Mouse (Mus musculus): ENCODE results near the gene Thrb. TPM values are rescaled to one million over a fixed set of nuclear protein-coding genes. Genes with fewer than 3 reads are reported as not detected.
A peak's percentile ranks its signal among the peaks of the same experiment; 100 is the strongest.

Thrb gene
- polyA plus RNA-seq, 1 experiment from 2014 or later: 0.74 TPM

DNA sequence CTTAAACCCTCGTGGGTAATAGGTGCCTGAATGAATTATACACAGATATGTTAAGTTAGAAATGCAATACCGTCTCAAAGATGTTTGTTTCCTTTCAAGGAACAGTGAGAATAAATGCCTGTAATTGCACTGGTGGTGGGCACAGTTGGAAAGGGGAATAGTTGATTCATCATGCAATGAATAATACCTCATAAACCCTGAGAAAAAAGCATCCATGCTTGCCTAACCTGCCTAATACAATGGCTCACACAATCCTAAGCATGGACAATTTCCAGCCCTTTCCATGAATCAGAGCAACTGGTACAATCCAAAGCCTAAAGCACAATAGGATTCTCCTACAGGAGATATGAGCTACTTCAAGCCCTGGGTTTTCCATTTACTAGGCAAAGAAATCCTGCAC is 299.8 kb downstream of the Thrb start:
- DNase-seq (ENCODE audit: extremely low spot score, low spot score): no peak
- Histone ChIP-seq H3K36me3 (replicated peaks) (no peaks in the 10 kb centered on the region), H3K27ac (no peak overlapping the region), H3K4me1 (no peaks in the 10 kb centered on the region), H3K9me3 (no peaks in the 10 kb centered on the region), H3K4me3 (no peak overlapping the region), H3K27me3 (ENCODE audit: poor library complexity, severe bottlenecking) (no peaks in the 10 kb centered on the region)
- 64% methylated on average over 2 of the region's 2 CpGs for WGBS

DNA sequence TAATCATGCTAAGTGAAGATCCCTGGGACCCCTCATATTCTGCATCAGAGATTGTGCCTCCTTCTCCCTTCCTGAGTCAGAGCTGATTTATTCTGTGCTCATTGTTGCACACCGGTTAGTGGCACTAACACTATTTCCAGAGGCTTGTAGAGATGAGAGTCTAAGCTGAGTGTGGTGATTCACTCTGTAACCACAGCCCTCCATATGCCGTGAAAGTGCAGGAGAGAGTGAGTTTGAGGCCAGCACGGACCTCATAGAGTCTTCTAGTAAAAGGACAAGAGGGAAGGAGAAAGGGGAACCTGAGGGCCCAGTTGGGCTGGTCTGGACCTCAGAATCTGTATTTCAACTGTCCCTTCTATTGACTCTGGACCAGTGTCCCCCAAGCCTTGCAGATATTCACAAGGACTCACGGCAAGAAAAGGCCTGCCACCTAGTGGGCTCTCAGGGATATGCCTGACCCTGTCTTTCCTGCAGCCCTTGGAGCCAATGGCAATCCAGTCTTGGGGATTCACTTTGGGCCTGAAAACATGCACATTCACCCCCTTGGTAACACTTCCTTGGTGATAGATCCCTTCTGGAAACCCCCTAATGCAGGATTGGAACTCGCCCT is 307.2 kb downstream of the Thrb start:
- H3K4me1 ChIP-seq: peaks cover 4% of the 10 kb centered on the region
- H3K4me3 ChIP-seq: no peak overlapping the region
- no peaks in the 10 kb centered on the region for H3K9me3 ChIP-seq
- no peaks in the 10 kb centered on the region for H3K27me3 ChIP-seq (ENCODE audit: poor library complexity, severe bottlenecking)
- 35% methylated on average over 5 of the region's 5 CpGs for WGBS
- peak; percentile 44 for DNase-seq (ENCODE audit: extremely low spot score, low spot score)
- H3K27ac ChIP-seq: no peak overlapping the region
- no peaks in the 10 kb centered on the region for H3K36me3 ChIP-seq (replicated peaks)

DNA sequence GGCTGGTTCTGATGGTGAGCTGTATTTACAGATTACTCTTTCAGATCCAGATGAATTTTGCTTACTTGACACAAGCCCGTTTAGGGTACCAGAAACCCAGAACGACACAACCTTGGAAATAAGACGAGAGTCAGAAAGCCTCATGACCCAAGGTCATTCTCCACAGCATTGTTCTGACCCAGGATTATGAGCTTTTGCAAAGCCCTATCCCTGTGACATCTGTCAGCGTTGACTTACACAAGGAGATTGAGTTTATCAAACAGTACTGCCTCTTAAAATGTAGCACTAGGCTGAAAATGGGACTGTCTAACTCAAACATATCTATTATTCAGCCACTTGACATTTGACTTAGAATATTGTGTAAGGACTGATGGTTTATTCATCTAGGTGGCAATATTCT is 312.1 kb downstream of the Thrb start:
- DNase-seq (ENCODE audit: extremely low spot score, low spot score): no peak
- no peak overlapping the region for H3K27ac ChIP-seq
- H3K4me3 ChIP-seq: no peak overlapping the region
- H3K36me3 ChIP-seq (replicated peaks): no peaks in the 10 kb centered on the region
- no peaks in the 10 kb centered on the region for H3K9me3 ChIP-seq
- no peaks in the 10 kb centered on the region for H3K27me3 ChIP-seq (ENCODE audit: poor library complexity, severe bottlenecking)
- H3K4me1 ChIP-seq: peaks cover 10% of the 10 kb centered on the region
- WGBS: 85% methylated on average over 4 of the region's 4 CpGs

DNA sequence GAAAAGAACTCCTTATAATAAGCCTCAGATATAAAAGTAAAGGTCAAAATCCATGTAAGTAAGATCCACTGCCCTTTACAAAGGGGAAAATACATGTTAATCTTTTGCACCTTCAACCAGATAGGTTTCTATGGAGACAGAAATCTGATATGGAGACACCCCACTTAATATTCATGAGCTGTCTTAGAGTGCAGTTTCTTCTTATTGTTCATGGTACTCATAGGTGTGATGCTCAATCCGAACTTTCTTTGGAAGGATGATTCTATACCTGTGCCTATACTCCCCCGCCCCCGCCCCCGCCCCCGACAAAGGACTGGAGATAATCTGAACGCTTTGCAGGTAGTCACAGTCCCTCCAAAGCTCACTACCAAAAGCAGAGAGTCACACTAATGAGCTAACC is 312.6 kb downstream of the Thrb start:
- H3K27ac ChIP-seq: no peak overlapping the region
- H3K9me3 ChIP-seq: no peaks in the 10 kb centered on the region
- peaks cover 10% of the 10 kb centered on the region for H3K4me1 ChIP-seq
- H3K36me3 ChIP-seq (replicated peaks): no peaks in the 10 kb centered on the region
- no peak overlapping the region for H3K4me3 ChIP-seq
- no peaks in the 10 kb centered on the region for H3K27me3 ChIP-seq (ENCODE audit: poor library complexity, severe bottlenecking)
- 83% methylated on average over 6 of the region's 6 CpGs for WGBS
- no peak for DNase-seq (ENCODE audit: extremely low spot score, low spot score)

DNA sequence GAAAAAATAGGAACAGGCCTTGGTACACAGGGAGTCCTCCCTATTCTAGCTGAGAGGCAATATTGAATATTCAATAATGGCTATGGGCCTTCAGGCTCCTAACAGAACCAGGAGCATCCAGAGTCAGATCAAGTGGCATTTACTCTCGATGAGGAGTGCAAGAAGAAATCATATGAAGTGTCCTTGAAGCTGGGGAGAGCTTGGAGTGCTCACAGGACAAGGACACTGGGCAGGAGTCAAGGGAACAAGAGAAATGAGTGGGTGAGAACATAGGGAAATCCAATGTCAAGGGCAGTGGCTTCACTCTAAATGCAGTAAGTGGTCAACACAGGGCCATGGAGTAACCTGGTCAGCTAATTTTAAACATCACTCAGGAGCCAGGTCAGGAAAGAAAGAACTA is 315.7 kb downstream of the Thrb start:
- H3K36me3 ChIP-seq (replicated peaks): no peaks in the 10 kb centered on the region
- peaks cover 10% of the 10 kb centered on the region for H3K4me1 ChIP-seq
- no peaks in the 10 kb centered on the region for H3K27me3 ChIP-seq (ENCODE audit: poor library complexity, severe bottlenecking)
- H3K27ac ChIP-seq: no peak overlapping the region
- no peaks in the 10 kb centered on the region for H3K9me3 ChIP-seq
- 89% methylated on average over 1 of the region's 1 CpGs for WGBS
- no peak for DNase-seq (ENCODE audit: extremely low spot score, low spot score)
- no peak overlapping the region for H3K4me3 ChIP-seq

DNA sequence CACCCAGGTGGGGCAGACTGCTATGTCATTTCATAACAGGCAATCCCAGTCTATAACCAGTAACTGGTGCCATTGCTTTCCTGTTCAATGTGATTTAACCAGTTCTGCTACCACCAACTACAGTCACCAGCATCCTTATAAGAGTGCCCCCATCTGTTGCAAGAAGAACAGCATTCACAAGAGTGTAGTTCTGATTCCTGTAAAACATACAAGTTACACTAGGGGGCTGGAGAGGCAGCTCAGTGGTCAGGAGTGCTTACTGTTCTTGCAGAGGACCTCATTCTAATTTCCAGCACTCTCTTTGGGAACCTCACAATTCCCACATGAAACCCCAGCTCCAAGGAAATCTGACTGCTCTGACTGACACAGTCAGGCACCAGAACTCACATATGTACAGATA is 318.2 kb downstream of the Thrb start:
- H3K4me1 ChIP-seq: no peaks in the 10 kb centered on the region
- H3K4me3 ChIP-seq: no peak overlapping the region
- H3K27ac ChIP-seq: no peak overlapping the region
- no peak for DNase-seq (ENCODE audit: extremely low spot score, low spot score)
- no peaks in the 10 kb centered on the region for H3K27me3 ChIP-seq (ENCODE audit: poor library complexity, severe bottlenecking)
- no peaks in the 10 kb centered on the region for H3K36me3 ChIP-seq (replicated peaks)
- no peaks in the 10 kb centered on the region for H3K9me3 ChIP-seq

DNA sequence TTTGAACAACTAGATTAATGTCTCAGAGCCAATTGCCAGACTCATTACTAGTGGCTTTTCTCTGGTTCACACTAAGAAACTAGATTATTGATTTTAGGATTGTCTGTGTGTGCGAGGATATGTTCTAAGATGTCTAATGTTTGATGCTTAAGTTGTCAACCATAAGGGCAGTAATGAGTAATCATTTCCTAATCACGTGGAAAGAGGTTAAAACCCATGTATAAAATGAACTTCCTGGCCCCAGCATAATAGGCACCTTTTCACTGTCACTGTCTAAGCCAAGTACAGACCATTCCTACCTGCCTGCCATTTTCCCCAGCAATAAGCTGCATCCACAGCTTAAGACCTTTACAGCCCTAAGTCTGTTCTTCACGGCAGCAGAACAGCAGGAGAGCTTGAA is 321.2 kb downstream of the Thrb start:
- no peak overlapping the region for H3K4me3 ChIP-seq
- no peaks in the 10 kb centered on the region for H3K27me3 ChIP-seq (ENCODE audit: poor library complexity, severe bottlenecking)
- H3K36me3 ChIP-seq (replicated peaks): no peaks in the 10 kb centered on the region
- no peaks in the 10 kb centered on the region for H3K9me3 ChIP-seq
- no peak overlapping the region for H3K27ac ChIP-seq
- H3K4me1 ChIP-seq: no peaks in the 10 kb centered on the region
- 81% methylated on average over 3 of the region's 3 CpGs for whole genome bisulfite sequencing
- no peak for DNase-seq (ENCODE audit: extremely low spot score, low spot score)

DNA sequence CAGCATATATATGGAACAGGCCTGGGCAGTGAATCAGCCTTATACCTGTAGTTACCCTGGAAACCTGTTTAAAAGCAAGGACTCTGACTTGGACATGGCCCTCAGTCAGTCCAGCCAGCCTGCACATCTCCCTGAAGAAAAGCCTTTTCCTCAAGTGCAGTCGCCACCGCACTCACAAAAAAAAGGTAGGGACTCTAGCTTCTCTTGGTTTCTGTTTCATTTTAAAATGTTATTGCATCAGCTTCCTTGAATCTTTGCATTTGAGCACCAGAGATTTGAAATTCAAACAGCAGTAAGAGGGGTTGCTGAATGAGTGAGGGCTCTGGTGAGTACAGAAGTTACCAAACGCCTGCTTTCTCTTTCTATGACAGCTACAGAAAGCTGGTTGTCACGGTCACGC is 322.0 kb downstream of the Thrb start:
- Histone ChIP-seq H3K27ac (no peak overlapping the region), H3K9me3 (no peaks in the 10 kb centered on the region), H3K27me3 (ENCODE audit: poor library complexity, severe bottlenecking) (no peaks in the 10 kb centered on the region), H3K4me1 (no peaks in the 10 kb centered on the region), H3K4me3 (no peak overlapping the region), H3K36me3 (replicated peaks) (no peaks in the 10 kb centered on the region)
- WGBS: 94% methylated on average over 5 of the region's 5 CpGs
- no peak for DNase-seq (ENCODE audit: extremely low spot score, low spot score)

DNA sequence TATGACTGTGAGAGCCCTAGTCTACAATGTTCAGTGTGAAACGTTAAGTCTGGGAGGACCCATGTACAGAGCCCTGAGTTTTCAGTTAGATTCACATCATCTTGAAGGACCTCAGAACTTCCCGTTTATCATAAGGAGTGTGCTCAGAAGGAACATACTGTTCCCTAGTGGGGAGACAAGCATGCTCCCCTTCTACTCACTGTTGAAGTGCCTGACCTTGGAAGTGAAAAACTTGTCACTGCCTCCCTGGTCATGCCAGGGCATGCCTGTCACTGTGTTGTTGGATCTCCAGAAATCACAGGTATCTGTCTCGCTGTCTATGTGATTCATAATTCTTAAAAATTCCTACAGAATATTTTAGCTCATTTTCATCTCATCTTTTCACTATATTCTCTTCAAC is 323.3 kb downstream of the Thrb start:
- Histone ChIP-seq H3K27ac (no peak overlapping the region), H3K27me3 (ENCODE audit: poor library complexity, severe bottlenecking) (no peaks in the 10 kb centered on the region), H3K4me1 (no peaks in the 10 kb centered on the region), H3K36me3 (replicated peaks) (no peaks in the 10 kb centered on the region), H3K9me3 (no peaks in the 10 kb centered on the region), H3K4me3 (no peak overlapping the region)
- 87% methylated on average over 3 of the region's 3 CpGs for WGBS
- no peak for DNase-seq (ENCODE audit: extremely low spot score, low spot score)

DNA sequence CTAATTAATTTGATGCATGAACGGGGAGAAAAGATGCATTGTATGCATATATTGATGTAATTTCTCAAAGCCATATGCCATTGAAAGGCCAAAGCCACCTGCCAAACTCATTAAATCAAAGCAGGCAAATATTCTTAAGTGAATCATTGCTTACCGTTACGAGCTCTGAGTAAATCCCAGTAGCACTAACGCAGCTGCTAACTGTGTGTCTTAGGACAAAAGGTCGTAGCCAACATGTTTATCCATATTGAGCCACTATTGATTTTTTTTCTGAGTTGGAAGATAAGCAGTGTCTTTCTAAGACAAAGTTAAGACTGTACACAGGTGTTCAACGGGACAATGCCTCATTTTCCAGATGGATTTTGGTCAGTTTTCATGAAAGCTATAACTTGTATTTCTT is 323.8 kb downstream of the Thrb start:
- Histone ChIP-seq H3K27ac (no peak overlapping the region), H3K4me1 (no peaks in the 10 kb centered on the region), H3K4me3 (no peak overlapping the region), H3K9me3 (no peaks in the 10 kb centered on the region), H3K36me3 (replicated peaks) (no peaks in the 10 kb centered on the region), H3K27me3 (ENCODE audit: poor library complexity, severe bottlenecking) (no peaks in the 10 kb centered on the region)
- no peak for DNase-seq (ENCODE audit: extremely low spot score, low spot score)
- WGBS: 88% methylated on average over 6 of the region's 6 CpGs

DNA sequence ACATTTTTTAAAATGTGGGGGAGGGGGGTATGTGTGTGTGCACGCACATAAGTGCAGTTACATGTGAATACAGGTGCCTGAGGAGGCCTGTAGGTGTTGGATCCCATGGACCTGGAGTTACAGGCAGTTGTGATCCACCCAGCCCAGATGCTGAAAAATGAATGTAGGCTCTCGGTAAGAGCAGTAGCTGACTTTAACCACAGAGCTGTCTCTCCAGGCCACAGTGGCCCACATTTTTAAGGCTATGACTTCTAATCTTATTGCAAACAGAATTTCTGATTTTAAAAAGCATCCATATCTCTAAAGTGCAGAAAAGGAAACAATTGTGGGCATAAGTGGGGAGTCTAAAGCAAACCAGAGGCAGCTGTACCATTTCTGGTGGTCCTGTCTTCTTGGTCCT is 328.5 kb downstream of the Thrb start:
- no peaks in the 10 kb centered on the region for H3K27me3 ChIP-seq (ENCODE audit: poor library complexity, severe bottlenecking)
- no peak overlapping the region for H3K4me3 ChIP-seq
- WGBS: 85% methylated on average over 2 of the region's 2 CpGs
- H3K4me1 ChIP-seq: no peaks in the 10 kb centered on the region
- H3K27ac ChIP-seq: no peak overlapping the region
- no peaks in the 10 kb centered on the region for H3K9me3 ChIP-seq
- DNase-seq (ENCODE audit: extremely low spot score, low spot score): no peak
- H3K36me3 ChIP-seq (replicated peaks): no peaks in the 10 kb centered on the region

DNA sequence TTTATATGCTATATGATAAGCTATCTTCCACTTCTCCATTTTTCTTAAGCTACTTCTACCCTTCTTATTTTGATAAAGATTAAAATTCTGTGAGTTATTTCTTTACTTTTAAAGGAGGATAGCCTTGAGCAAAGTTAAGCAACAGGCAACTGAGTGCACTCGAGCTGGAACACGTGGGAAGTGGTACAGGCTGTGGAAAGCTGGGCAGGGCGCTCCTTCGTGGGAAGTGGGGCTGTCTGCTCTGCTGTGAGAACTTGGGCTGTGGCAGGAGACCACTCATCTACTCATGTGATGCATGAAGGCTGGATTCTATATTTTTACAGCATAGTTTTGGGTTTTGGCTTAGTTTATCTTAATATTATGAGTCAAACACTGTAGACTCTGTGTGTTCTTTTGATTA is 329.1 kb downstream of the Thrb start:
- no peaks in the 10 kb centered on the region for H3K27me3 ChIP-seq (ENCODE audit: poor library complexity, severe bottlenecking)
- no peaks in the 10 kb centered on the region for H3K36me3 ChIP-seq (replicated peaks)
- no peak overlapping the region for H3K27ac ChIP-seq
- 87% methylated on average over 4 of the region's 4 CpGs for WGBS
- no peak for DNase-seq (ENCODE audit: extremely low spot score, low spot score)
- H3K4me1 ChIP-seq: no peaks in the 10 kb centered on the region
- H3K4me3 ChIP-seq: no peak overlapping the region
- no peaks in the 10 kb centered on the region for H3K9me3 ChIP-seq

DNA sequence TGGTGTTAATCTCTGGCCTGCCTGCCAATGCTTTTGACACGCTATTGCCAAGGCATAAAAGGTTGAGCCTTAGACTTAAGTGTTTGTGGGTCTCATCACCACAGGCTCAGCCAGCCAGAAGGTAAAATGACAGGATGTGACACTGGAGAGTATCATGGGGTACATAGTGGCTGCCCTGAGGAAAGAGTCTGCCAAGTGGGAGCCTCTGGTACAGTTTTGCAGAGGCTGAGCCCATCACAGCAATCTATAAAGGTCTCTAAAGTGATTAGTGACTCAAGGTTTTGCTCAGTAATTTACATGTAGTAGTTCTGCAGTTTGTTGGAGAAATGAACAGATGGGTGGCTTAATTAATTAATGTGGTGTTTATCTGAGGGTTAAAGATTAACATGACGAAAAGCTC is 330.1 kb downstream of the Thrb start:
- no peaks in the 10 kb centered on the region for H3K36me3 ChIP-seq (replicated peaks)
- no peaks in the 10 kb centered on the region for H3K27me3 ChIP-seq (ENCODE audit: poor library complexity, severe bottlenecking)
- no peaks in the 10 kb centered on the region for H3K4me1 ChIP-seq
- 83% methylated on average over 2 of the region's 2 CpGs for WGBS
- H3K4me3 ChIP-seq: no peak overlapping the region
- no peaks in the 10 kb centered on the region for H3K9me3 ChIP-seq
- no peak for DNase-seq (ENCODE audit: extremely low spot score, low spot score)
- H3K27ac ChIP-seq: no peak overlapping the region

DNA sequence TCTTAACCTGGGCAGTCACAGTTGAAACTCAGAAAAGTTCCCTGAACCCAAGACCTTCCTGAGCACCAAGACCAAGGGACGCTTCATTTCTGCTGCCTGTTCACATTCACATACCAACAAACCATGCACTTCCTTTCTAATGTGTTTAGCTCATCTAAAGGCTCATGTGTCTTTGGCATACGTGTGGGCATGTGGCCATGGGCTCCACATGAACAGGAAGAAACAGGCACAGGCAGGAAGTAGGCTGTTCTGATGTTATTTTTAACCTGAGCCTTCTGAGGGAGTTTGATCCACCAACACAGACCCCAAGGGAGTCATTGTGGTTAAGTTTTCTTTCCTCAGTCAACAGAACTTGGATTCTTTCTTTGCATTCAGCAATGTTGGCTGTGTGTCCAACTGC is 341.8 kb downstream of the Thrb start:
- 83% methylated on average over 2 of the region's 2 CpGs for WGBS
- no peak for DNase-seq (ENCODE audit: extremely low spot score, low spot score)
- no peaks in the 10 kb centered on the region for H3K27me3 ChIP-seq (ENCODE audit: poor library complexity, severe bottlenecking)
- H3K4me3 ChIP-seq: no peak overlapping the region
- H3K9me3 ChIP-seq: no peaks in the 10 kb centered on the region
- no peak overlapping the region for H3K27ac ChIP-seq
- no peaks in the 10 kb centered on the region for H3K4me1 ChIP-seq
- no peaks in the 10 kb centered on the region for H3K36me3 ChIP-seq (replicated peaks)

Measured in forebrain, embryonic 10.5 days (tissue).